Mouse (Mus musculus) liver, embryonic 11.5 days (tissue): ENCODE results near the gene Gnb1l. TPM values are rescaled to one million over a fixed set of nuclear protein-coding genes. Genes with fewer than 3 reads are reported as not detected.
A peak's percentile ranks its signal among the peaks of the same experiment; 100 is the strongest.

Experiments
- ATAC-seq: fragments of 200-750 bp; cut with Nextera tagmentation; replicated peaks from 2 replicates; pipeline ENCODE4 v1.8.0; 2017; ENCODE audit warnings: moderate number of reproducible peaks, mild to moderate bottlenecking, moderate TSS enrichment, moderate library complexity; ENCODE audit not compliant: low FRiP score
- DNase-seq: peaks from one replicate; pipeline ENCODE4 v3.0.0-alpha.2; 2017; ENCODE audit warnings: low spot score
- H3K27ac ChIP-seq: fragments of 300-500 bp; sonication (generic); 2 replicates; pipeline ENCODE4 v1.5.1; 2014; ENCODE audit warnings: mild to moderate bottlenecking, low read depth, low read length, control low read depth
- H3K27me3 ChIP-seq: fragments of 300-500 bp; sonication (generic); replicated peaks from 2 replicates; pipeline ENCODE4 v1.6.1; 2014; ENCODE audit warnings: low read length, mixed read lengths; ENCODE audit not compliant: control insufficient read depth, insufficient read depth
- H3K36me3 ChIP-seq: fragments of 300-500 bp; sonication (generic); 2 replicates; pipeline ENCODE4 v1.6.1; 2014; ENCODE audit warnings: mild to moderate bottlenecking, low read length, moderate library complexity, mixed read lengths; ENCODE audit not compliant: control insufficient read depth, insufficient read depth
- H3K4me1 ChIP-seq: fragments of 300-500 bp; sonication (generic); replicated peaks from 2 replicates; pipeline ENCODE4 v1.6.1; 2014; ENCODE audit warnings: low read length, mixed read lengths; ENCODE audit not compliant: control insufficient read depth, insufficient read depth
- H3K4me2 ChIP-seq: fragments of 300-500 bp; sonication (generic); 2 replicates; pipeline ENCODE4 v1.6.1; 2014; ENCODE audit warnings: mild to moderate bottlenecking, control low read depth, moderate library complexity
- H3K4me3 ChIP-seq: fragments of 300-500 bp; sonication (generic); 2 replicates; pipeline ENCODE4 v1.5.1; 2014; ENCODE audit warnings: low read depth, low read length, control low read depth
- H3K9ac ChIP-seq: fragments of 300-500 bp; sonication (generic); 2 replicates; pipeline ENCODE4 v1.6.1; 2014; ENCODE audit warnings: low read depth, low read length, control low read depth
- H3K9me3 ChIP-seq: fragments of 300-500 bp; sonication (generic); 2 replicates; pipeline ENCODE4 v1.6.1; 2016; ENCODE audit warnings: low read length, inconsistent platforms, mixed read lengths; ENCODE audit not compliant: control insufficient read depth
- WGBS: fragments of 180-500 bp; shearing (Covaris S2); extraction: QIAGEN DNeasy Blood & Tissue Kit; methylation state at CpG from one replicate; pipeline ENCODE4 v1.1.7; 2014; 5-methylcytosine and 5-hydroxymethylcytosine counted together
- polyA plus RNA-seq: library from polyadenylated mRNA; unstranded; fragments of >200 nt; fragmentation: Nextera tagmentation; extraction: Ambion mirVana; gene quantifications from 2 replicates; pipeline ENCODE4 v1.2.1, GENCODE M21; 2014

Gnb1l gene
- polyA plus RNA-seq, 1 experiment from 2014 or later: 18.4 TPM

GRCm38 (mm10) chr16:18583169-18583568 is 84.7 kb downstream of the Gnb1l start:
- no peak for ATAC-seq
- WGBS: 15% methylated on average over 10 of the region's 10 CpGs
- no peak overlapping the region for H3K4me2 ChIP-seq
- H3K9ac ChIP-seq: no peak overlapping the region
- H3K27ac ChIP-seq: no peak overlapping the region
- no peaks in the 10 kb centered on the region for H3K36me3 ChIP-seq
- peaks cover 95% of the 10 kb centered on the region for H3K27me3 ChIP-seq
- no peaks in the 10 kb centered on the region for H3K9me3 ChIP-seq
- H3K4me1 ChIP-seq: peaks cover 9% of the 10 kb centered on the region
- H3K4me3 ChIP-seq: no peak overlapping the region
- no peak for DNase-seq

- DNase-seq (no peak), ATAC-seq (no peak)
- Histone ChIP-seq H3K4me1 (peaks cover 9% of the 10 kb centered on the region), H3K9me3 (no peaks in the 10 kb centered on the region), H3K4me2 (no peak overlapping the region), H3K36me3 (no peaks in the 10 kb centered on the region), H3K27me3 (peaks cover 96% of the 10 kb centered on the region), H3K4me3 (no peak overlapping the region), H3K9ac (no peak overlapping the region), H3K27ac (no peak overlapping the region)
- WGBS: 24% methylated on average over 10 of the region's 10 CpGs
Measured at GRCm38 (mm10) chr16:18583673-18584357, 85.3 kb downstream of the Gnb1l start.

- Histone ChIP-seq H3K27ac (no peak overlapping the region), H3K4me2 (no peak overlapping the region), H3K9me3 (no peaks in the 10 kb centered on the region), H3K9ac (no peak overlapping the region), H3K36me3 (no peaks in the 10 kb centered on the region), H3K4me1 (peaks cover 11% of the 10 kb centered on the region), H3K4me3 (no peak overlapping the region), H3K27me3 (peaks cover 100% of the 10 kb centered on the region)
- ATAC-seq (no peak), DNase-seq (no peak)
- 24% methylated on average over 10 of the region's 10 CpGs for WGBS
Measured at GRCm38 (mm10) chr16:18584901-18585510, 86.5 kb downstream of the Gnb1l start.

- DNase-seq (peak; percentile 57), ATAC-seq (no peak)
- H3K9ac ChIP-seq: no peak overlapping the region
- no peaks in the 10 kb centered on the region for H3K36me3 ChIP-seq
- no peak overlapping the region for H3K4me3 ChIP-seq
- no peak overlapping the region for H3K27ac ChIP-seq
- H3K4me1 ChIP-seq: peaks cover 15% of the 10 kb centered on the region
- 11% methylated on average over 10 of the region's 10 CpGs for WGBS
- H3K27me3 ChIP-seq: peaks cover 100% of the 10 kb centered on the region
- no peaks in the 10 kb centered on the region for H3K9me3 ChIP-seq
- no peak overlapping the region for H3K4me2 ChIP-seq
Measured at GRCm38 (mm10) chr16:18585676-18586075, 87.2 kb downstream of the Gnb1l start.

- no peaks in the 10 kb centered on the region for H3K9me3 ChIP-seq
- peak overlapping the region; percentile 46 for H3K4me3 ChIP-seq
- no peak for ATAC-seq
- peak overlapping the region; percentile 63 for H3K4me2 ChIP-seq
- H3K4me1 ChIP-seq: peaks cover 21% of the 10 kb centered on the region
- peaks cover 100% of the 10 kb centered on the region for H3K27me3 ChIP-seq
- WGBS: 3% methylated on average over 75 of the region's 83 CpGs
- no peak overlapping the region for H3K9ac ChIP-seq
- no peak overlapping the region for H3K27ac ChIP-seq
- no peaks in the 10 kb centered on the region for H3K36me3 ChIP-seq
- DNase-seq: peak; percentile 62
Measured at GRCm38 (mm10) chr16:18586076-18586905, 87.8 kb downstream of the Gnb1l start.

- Histone ChIP-seq H3K36me3 (no peaks in the 10 kb centered on the region), H3K27ac (no peak overlapping the region), H3K4me1 (peaks cover 21% of the 10 kb centered on the region), H3K9ac (no peak overlapping the region), H3K4me3 (peak overlapping the region; percentile 46), H3K9me3 (no peaks in the 10 kb centered on the region), H3K4me2 (peak overlapping the region; percentile 63), H3K27me3 (peaks cover 100% of the 10 kb centered on the region)
- DNase-seq (no peak), ATAC-seq (no peak)
- under 1% methylated on average over 41 of the region's 62 CpGs for WGBS
Measured at GRCm38 (mm10) chr16:18586906-18587546, 88.5 kb downstream of the Gnb1l start.

- H3K27me3 ChIP-seq: peaks cover 97% of the 10 kb centered on the region
- no peaks in the 10 kb centered on the region for H3K36me3 ChIP-seq
- H3K9me3 ChIP-seq: no peaks in the 10 kb centered on the region
- no peak overlapping the region for H3K27ac ChIP-seq
- ATAC-seq (0 out of 2 replicates have a peak, but pooled peaks have one; percentile 53), DNase-seq (peak; percentile 55)
- H3K4me3 ChIP-seq: peak overlapping the region; percentile 20; the same call in 1 of the 2 replicates
- no peak overlapping the region for H3K9ac ChIP-seq
- peak overlapping the region; percentile 39 for H3K4me2 ChIP-seq
- peaks cover 18% of the 10 kb centered on the region for H3K4me1 ChIP-seq
- 2% methylated on average over 56 of the region's 57 CpGs for WGBS
Measured at GRCm38 (mm10) chr16:18587847-18588737, 89.6 kb downstream of the Gnb1l start.

GRCm38 (mm10) chr16:18588738-18589055 is 90.2 kb downstream of the Gnb1l start:
- Histone ChIP-seq H3K27ac (no peak overlapping the region), H3K27me3 (peaks cover 97% of the 10 kb centered on the region), H3K9me3 (no peaks in the 10 kb centered on the region), H3K4me3 (0 out of 2 replicates have a peak overlapping the region, but pooled peaks have one; percentile 20), H3K4me1 (peaks cover 18% of the 10 kb centered on the region), H3K9ac (no peak overlapping the region), H3K4me2 (peak overlapping the region; percentile 27; the same call in 1 of the 2 replicates), H3K36me3 (no peaks in the 10 kb centered on the region)
- 3% methylated on average over 31 of the region's 31 CpGs for WGBS
- ATAC-seq: no peak
- no peak for DNase-seq
